Mouse (Mus musculus) myocyte (in vitro differentiated cells): ENCODE results near the gene Nudt5.

ENCODE experiments used
- CEBPB ChIP-seq: IDR thresholded peaks from 2 replicates; pipeline ENCODE4 v1.6.1; 2011; ENCODE audit warnings: mild to moderate bottlenecking, moderate library complexity; ENCODE audit not compliant: poor library complexity, insufficient read depth, severe bottlenecking
- E2F4 ChIP-seq: IDR thresholded peaks from one replicate; pipeline ENCODE4 v1.6.1; 2011; ENCODE audit warnings: mild to moderate bottlenecking, control low read depth, moderate library complexity; ENCODE audit not compliant: insufficient read depth
- MAX ChIP-seq: IDR thresholded peaks from one replicate; pipeline ENCODE4 v1.6.1; 2011; ENCODE audit warnings: low read depth, mild to moderate bottlenecking, control low read depth
- MYOG ChIP-seq, 3 experiments: IDR thresholded peaks; one replicate each; pipeline ENCODE4 v1.6.1; 2011; ENCODE audit warnings: control low read depth in 2 of 3, low read depth in 2 of 3, mild to moderate bottlenecking in 2 of 3; ENCODE audit not compliant: insufficient read length in 2 of 3, control insufficient read depth in 1 of 3, insufficient read depth in 1 of 3
- POLR2A ChIP-seq: IDR thresholded peaks from one replicate; pipeline ENCODE4 v1.6.1; 2011; ENCODE audit warnings: low read depth, mild to moderate bottlenecking, control low read depth, moderate library complexity; ENCODE audit not compliant: insufficient read length
- POLR2AphosphoS2 ChIP-seq: IDR thresholded peaks from one replicate; pipeline ENCODE4 v1.6.1; 2011; ENCODE audit warnings: low read depth, control low read depth; ENCODE audit not compliant: insufficient read length
- REST ChIP-seq: IDR thresholded peaks from one replicate; pipeline ENCODE4 v1.6.1; 2011; ENCODE audit warnings: mild to moderate bottlenecking, control low read depth, moderate library complexity; ENCODE audit not compliant: insufficient read depth, insufficient read length
- SRF ChIP-seq: IDR thresholded peaks from one replicate; pipeline ENCODE4 v1.6.1; 2011; ENCODE audit warnings: low read depth; ENCODE audit not compliant: control insufficient read depth, insufficient read length
- TCF12 ChIP-seq: IDR thresholded peaks from one replicate; pipeline ENCODE4 v1.6.1; 2011; ENCODE audit warnings: mild to moderate bottlenecking, control low read depth; ENCODE audit not compliant: poor library complexity, insufficient read depth, severe bottlenecking
- TCF3 ChIP-seq: IDR thresholded peaks from one replicate; pipeline ENCODE4 v1.6.1; 2011; ENCODE audit warnings: low read depth, control low read depth; ENCODE audit not compliant: insufficient read length
- USF1 ChIP-seq: IDR thresholded peaks from one replicate; pipeline ENCODE4 v1.6.1; 2011; ENCODE audit warnings: low read depth, mild to moderate bottlenecking, control low read depth, moderate library complexity

- TF ChIP-seq TCF12, result no peak
- no peak for TF ChIP-seq SRF
- no peak for TF ChIP-seq E2F4
- TF ChIP-seq POLR2A, result no peak
- no peak for TF ChIP-seq USF1
- TF ChIP-seq POLR2AphosphoS2, result no peak
- TF ChIP-seq MAX, result no peak
- TF ChIP-seq CEBPB, result no peak
- TF ChIP-seq REST, result no peak
- TF ChIP-seq MYOG (IDR thresholded peaks at IDR 0.05; ENCODE audit: control insufficient read depth in 1 of 3, insufficient read depth in 1 of 3, insufficient read length in 2 of 3, low read depth in 2 of 3), result no peak
- no peak for TF ChIP-seq TCF3
Measured at GRCm38 (mm10) chr2:5862834-5863233, 18.0 kb downstream of the Nudt5 start, which contains the start of gene Gm13199.
